Mouse (Mus musculus) kidney, embryonic 14.5 days (tissue): ENCODE data around the gene Naa20. TPM values are rescaled to one million over a fixed set of nuclear protein-coding genes. Genes with fewer than 3 reads are reported as not detected.

Experiments used
- ATAC-seq: fragments of 200-750 bp; cut with Nextera tagmentation; 2 replicates; pipeline ENCODE4 v1.8.0; 2017; ENCODE audit warnings: moderate number of reproducible peaks, mild to moderate bottlenecking, moderate TSS enrichment, moderate library complexity; ENCODE audit not compliant: low FRiP score, low TSS enrichment
- H3K27ac ChIP-seq: fragments of 300-500 bp; sonication (generic); 2 replicates; pipeline ENCODE4 v1.5.1; 2014; ENCODE audit warnings: low read depth, mild to moderate bottlenecking, low read length, moderate library complexity, mixed read lengths
- H3K27me3 ChIP-seq: fragments of 300-500 bp; sonication (generic); 2 replicates; pipeline ENCODE4 v1.6.1; 2014; ENCODE audit warnings: mild to moderate bottlenecking, low read length; ENCODE audit not compliant: control insufficient read depth, insufficient read depth
- H3K36me3 ChIP-seq: fragments of 300-500 bp; sonication (generic); 2 replicates; pipeline ENCODE4 v1.6.1; 2014; ENCODE audit warnings: low read length, mixed read lengths; ENCODE audit not compliant: control insufficient read depth, insufficient read depth
- H3K4me1 ChIP-seq: fragments of 300-500 bp; sonication (generic); 2 replicates; pipeline ENCODE4 v1.6.1; 2014; ENCODE audit warnings: low read length, mixed read lengths; ENCODE audit not compliant: control insufficient read depth, insufficient read depth
- H3K4me2 ChIP-seq: fragments of 300-500 bp; sonication (generic); replicated peaks from 2 replicates; pipeline ENCODE4 v1.6.1; 2014; ENCODE audit warnings: low read depth, mild to moderate bottlenecking, low read length
- H3K4me3 ChIP-seq: fragments of 300-500 bp; sonication (generic); 2 replicates; pipeline ENCODE4 v1.5.1; 2014; ENCODE audit warnings: mild to moderate bottlenecking, low read length
- H3K9ac ChIP-seq: fragments of 300-500 bp; sonication (generic); 2 replicates; pipeline ENCODE4 v1.6.1; 2014; ENCODE audit warnings: low read depth, mild to moderate bottlenecking, low read length, moderate library complexity
- H3K9me3 ChIP-seq: fragments of 300-500 bp; sonication (generic); 2 replicates; pipeline ENCODE4 v1.6.1; 2016; ENCODE audit warnings: low read length; ENCODE audit not compliant: control insufficient read depth
- WGBS: fragments of 180-500 bp; shearing (Covaris S2); extraction: QIAGEN DNeasy Blood & Tissue Kit; methylation state at CpG from one replicate; pipeline ENCODE4 v1.1.7; 2014; 5-methylcytosine and 5-hydroxymethylcytosine counted together
- polyA plus RNA-seq: library from polyadenylated mRNA; unstranded; fragments of >200 nt; fragmentation: Nextera tagmentation; extraction: Ambion mirVana; gene quantifications from 2 replicates; pipeline ENCODE4 v1.2.1, GENCODE M21; 2014

Naa20 gene
- polyA plus RNA-seq, 1 experiment from 2014 or later, result 206 TPM

- H3K4me1 ChIP-seq, result peaks cover 7% of the 10 kb centered on the region; the same call in 1 of the 2 replicates
- 82% methylated on average over 8 of the region's 8 CpGs for WGBS
- no peak overlapping the region for H3K4me3 ChIP-seq
These were observed 35.1 kb downstream of the Naa20 start for GRCm38 (mm10) chr2:145936975-145937374.

GRCm38 (mm10) chr2:145941403-145941802, 39.5 kb downstream of the Naa20 start:
- H3K4me3 ChIP-seq, result no peak overlapping the region
- whole genome bisulfite sequencing, result 66% methylated on average over 3 of the region's 3 CpGs
- H3K27me3 ChIP-seq, result no peaks in the 10 kb centered on the region
- no peaks in the 10 kb centered on the region for H3K4me1 ChIP-seq
- no peaks in the 10 kb centered on the region for H3K9me3 ChIP-seq
- no peak overlapping the region for H3K9ac ChIP-seq
- H3K4me2 ChIP-seq, result no peak overlapping the region
- H3K36me3 ChIP-seq, result no peaks in the 10 kb centered on the region
- no peak for ATAC-seq
- H3K27ac ChIP-seq, result no peak overlapping the region

More at GRCm38 (mm10) chr2:145936975-145937374, 35.1 kb downstream of the Naa20 start:
- no peak overlapping the region for H3K4me2 ChIP-seq
- ATAC-seq, result no peak
- H3K9me3 ChIP-seq, result no peaks in the 10 kb centered on the region
- H3K27ac ChIP-seq, result no peak overlapping the region
- peaks cover 4% of the 10 kb centered on the region; the same call in 1 of the 2 replicates for H3K36me3 ChIP-seq
- H3K9ac ChIP-seq, result no peak overlapping the region
- no peaks in the 10 kb centered on the region for H3K27me3 ChIP-seq

GRCm38 (mm10) chr2:145944286-145944685, 42.4 kb downstream of the Naa20 start:
- Histone ChIP-seq H3K27ac (no peak overlapping the region), H3K4me1 (no peaks in the 10 kb centered on the region), H3K4me3 (no peak overlapping the region), H3K36me3 (no peaks in the 10 kb centered on the region), H3K4me2 (no peak overlapping the region), H3K9ac (no peak overlapping the region), H3K27me3 (no peaks in the 10 kb centered on the region), H3K9me3 (no peaks in the 10 kb centered on the region)
- WGBS, result 84% methylated on average over 3 of the region's 3 CpGs
- no peak for ATAC-seq

- WGBS, result 78% methylated on average over 7 of the region's 7 CpGs
- H3K4me3 ChIP-seq, result no peak overlapping the region
- no peaks in the 10 kb centered on the region for H3K36me3 ChIP-seq
- H3K9ac ChIP-seq, result no peak overlapping the region
- no peaks in the 10 kb centered on the region for H3K27me3 ChIP-seq
- peaks cover 3% of the 10 kb centered on the region; the same call in 1 of the 2 replicates for H3K4me1 ChIP-seq
- H3K4me2 ChIP-seq, result no peak overlapping the region
- no peak overlapping the region for H3K27ac ChIP-seq
- ATAC-seq, result no peak
- H3K9me3 ChIP-seq, result no peaks in the 10 kb centered on the region
These were observed 46.6 kb downstream of the Naa20 start for GRCm38 (mm10) chr2:145948402-145948954.

GRCm38 (mm10) chr2:145949475-145950068, 47.7 kb downstream of the Naa20 start:
- H3K9ac ChIP-seq, result no peak overlapping the region
- 29% methylated on average over 11 of the region's 11 CpGs for WGBS
- H3K4me2 ChIP-seq, result no peak overlapping the region
- no peak overlapping the region for H3K4me3 ChIP-seq
- H3K9me3 ChIP-seq, result no peaks in the 10 kb centered on the region
- ATAC-seq, result no peak
- H3K4me1 ChIP-seq, result peaks cover 3% of the 10 kb centered on the region; the same call in 1 of the 2 replicates
- H3K36me3 ChIP-seq, result no peaks in the 10 kb centered on the region
- H3K27me3 ChIP-seq, result no peaks in the 10 kb centered on the region
- H3K27ac ChIP-seq, result no peak overlapping the region

GRCm38 (mm10) chr2:145950239-145950638, 48.3 kb downstream of the Naa20 start:
- peak; percentile 73 for ATAC-seq
- Histone ChIP-seq H3K36me3 (no peaks in the 10 kb centered on the region), H3K9me3 (no peaks in the 10 kb centered on the region), H3K27me3 (no peaks in the 10 kb centered on the region), H3K4me1 (peaks cover 3% of the 10 kb centered on the region; the same call in 1 of the 2 replicates), H3K4me3 (no peak overlapping the region), H3K9ac (no peak overlapping the region), H3K27ac (no peak overlapping the region), H3K4me2 (no peak overlapping the region)
- WGBS, result 10% methylated on average over 10 of the region's 10 CpGs

- Histone ChIP-seq H3K9me3 (no peaks in the 10 kb centered on the region), H3K27ac (no peak overlapping the region), H3K27me3 (no peaks in the 10 kb centered on the region; the same call in 1 of the 2 replicates), H3K4me3 (no peak overlapping the region), H3K4me1 (peaks cover 3% of the 10 kb centered on the region; the same call in 1 of the 2 replicates), H3K36me3 (no peaks in the 10 kb centered on the region), H3K4me2 (no peak overlapping the region), H3K9ac (no peak overlapping the region)
- ATAC-seq, result 0 out of 2 replicates have a peak, but pooled peaks have one; percentile 7
- WGBS, result 40% methylated on average over 5 of the region's 5 CpGs
These were observed 50.8 kb downstream of the Naa20 start for GRCm38 (mm10) chr2:145952726-145953125.

- Histone ChIP-seq H3K9ac (no peak overlapping the region), H3K27ac (no peak overlapping the region), H3K36me3 (no peaks in the 10 kb centered on the region), H3K9me3 (no peaks in the 10 kb centered on the region), H3K4me1 (no peaks in the 10 kb centered on the region), H3K27me3 (no peaks in the 10 kb centered on the region; the same call in 1 of the 2 replicates), H3K4me2 (no peak overlapping the region), H3K4me3 (no peak overlapping the region)
- ATAC-seq, result no peak
- WGBS, result 53% methylated on average over 10 of the region's 10 CpGs
These were observed 53.9 kb downstream of the Naa20 start for GRCm38 (mm10) chr2:145955844-145956243.

GRCm38 (mm10) chr2:145956318-145956717, 54.4 kb downstream of the Naa20 start:
- no peaks in the 10 kb centered on the region for H3K36me3 ChIP-seq
- no peaks in the 10 kb centered on the region; the same call in 1 of the 2 replicates for H3K27me3 ChIP-seq

More at GRCm38 (mm10) chr2:145956318-145956717, 54.4 kb downstream of the Naa20 start:
- Histone ChIP-seq H3K4me2 (no peak overlapping the region), H3K27ac (no peak overlapping the region), H3K4me1 (no peaks in the 10 kb centered on the region), H3K4me3 (no peak overlapping the region), H3K9me3 (no peaks in the 10 kb centered on the region), H3K9ac (no peak overlapping the region)
- WGBS, result 57% methylated on average over 5 of the region's 5 CpGs
- no peak for ATAC-seq
